In genomic region chr5:74277712-74278111, GRCm38 (mm10) we compare ENCODE assay signal across 8 mouse cellular contexts.
A peak's percentile ranks its signal among the peaks of the same experiment; 100 is the strongest.
DNase-seq lines count a peak whose midpoint lies in the region; ATAC-seq lines count a peak whose summit lies in the region.

No protein-coding gene starts in this region.

- H3K36me3 ChIP-seq in embryonic facial prominence, embryonic 12.5 days = no peaks in the 10 kb centered on the region
- no peaks in the 10 kb centered on the region for H3K36me3 ChIP-seq in limb, embryonic 12.5 days
- no peaks in the 10 kb centered on the region for H3K36me3 ChIP-seq in splenic B cell, adult 2 months (ENCODE audit: control insufficient read depth, insufficient read depth, low read length, poor library complexity, severe bottlenecking)

- H3K9me3 ChIP-seq in embryonic facial prominence, embryonic 12.5 days = no peaks in the 10 kb centered on the region
- H3K9me3 ChIP-seq in limb, embryonic 12.5 days = no peaks in the 10 kb centered on the region

- peak; percentile 97 for DNase-seq in 3T3-L1 (ENCODE audit: low read depth, low spot score)
- peak; percentile 84 for DNase-seq in adrenal gland, postnatal 25 days
- peak; percentile 87 for DNase-seq in heart, adult 8-10 months (ENCODE audit: low spot score)
- DNase-seq in kidney, adult 8-10 months = peak; percentile 81 to 93
- DNase-seq in naive thymus-derived CD4-positive, alpha-beta T cell, adult 2 months (ENCODE audit: low read depth) = peak; percentile 88
- DNase-seq in splenic B cell, adult 2 months (ENCODE audit: low read depth, low spot score) = peak; percentile 72

- no peaks in the 10 kb centered on the region for H3K27me3 ChIP-seq in embryonic facial prominence, embryonic 12.5 days
- no peaks in the 10 kb centered on the region for H3K27me3 ChIP-seq in limb, embryonic 12.5 days
- no peaks in the 10 kb centered on the region for H3K27me3 ChIP-seq in splenic B cell, adult 2 months (ENCODE audit: control insufficient read depth, insufficient read depth, low read length, poor library complexity, severe bottlenecking)

- peak; percentile 67 for ATAC-seq in embryonic facial prominence, embryonic 12.5 days (ENCODE audit: insufficient number of reproducible peaks, insufficient read depth, low FRiP score, low TSS enrichment)
- ATAC-seq in limb, embryonic 12.5 days (ENCODE audit: insufficient number of reproducible peaks, insufficient read depth, low FRiP score, low TSS enrichment, low read depth) = peak; percentile 77; the same call in 1 of the 2 replicates

- H3K27ac ChIP-seq in embryonic facial prominence, embryonic 12.5 days = peak overlapping the region; percentile 50; the same call in 1 of the 2 replicates
- no peak overlapping the region for H3K27ac ChIP-seq in limb, embryonic 12.5 days

- no peak overlapping the region for H3K9ac ChIP-seq in embryonic facial prominence, embryonic 12.5 days
- no peak overlapping the region for H3K9ac ChIP-seq in limb, embryonic 12.5 days (replicated peaks)

- H3K4me3 ChIP-seq in embryonic facial prominence, embryonic 12.5 days = no peak overlapping the region
- H3K4me3 ChIP-seq in limb, embryonic 12.5 days (replicated peaks) = no peak overlapping the region

- WGBS in embryonic facial prominence, embryonic 12.5 days = 4% methylated on average over 3 of the region's 3 CpGs
- under 1% methylated on average over 3 of the region's 3 CpGs for WGBS in limb, embryonic 12.5 days

- H3K4me2 ChIP-seq in embryonic facial prominence, embryonic 12.5 days (replicated peaks) = no peak overlapping the region
- H3K4me2 ChIP-seq in limb, embryonic 12.5 days = no peak overlapping the region

- peaks cover 10% of the 10 kb centered on the region; the same call in 1 of the 2 replicates for H3K4me1 ChIP-seq in embryonic facial prominence, embryonic 12.5 days
- peaks cover 23% of the 10 kb centered on the region for H3K4me1 ChIP-seq in limb, embryonic 12.5 days (replicated peaks)
